Mouse (Mus musculus): ENCODE measurements around the gene Rab25.
"Not testable (repeated sequence)": the region's sequence is repeated elsewhere in the genome, so short reads cannot be mapped to it uniquely, and the experiment has no call there.

Gene Rab25

GRCm38 (mm10) chr3:88548180-88548917, at the start of gene Rab25:
Gene Rab25 (minus strand): TSS chr3:88548300.
- no peak for DNase-seq (ENCODE audit: low spot score)

- DNase-seq (ENCODE audit: low spot score): not testable (repeated sequence)
Measured at GRCm38 (mm10) chr3:88596547-88596946, 48.4 kb upstream of the Rab25 start.

- DNase-seq (ENCODE audit: low spot score): no peak
Measured at GRCm38 (mm10) chr3:88593893-88594580, 45.9 kb upstream of the Rab25 start.

- DNase-seq (ENCODE audit: low spot score): no peak
Measured at GRCm38 (mm10) chr3:88592942-88593576, 45.0 kb upstream of the Rab25 start.

GRCm38 (mm10) chr3:88591950-88592731, 44.0 kb upstream of the Rab25 start:
- no peak for DNase-seq (ENCODE audit: low spot score)

- no peak for DNase-seq (ENCODE audit: low spot score)
Measured at GRCm38 (mm10) chr3:88591044-88591443, 42.9 kb upstream of the Rab25 start.

GRCm38 (mm10) chr3:88590246-88590645, 42.1 kb upstream of the Rab25 start:
- DNase-seq (ENCODE audit: low spot score): no peak

GRCm38 (mm10) chr3:88586640-88587039, 38.5 kb upstream of the Rab25 start:
- DNase-seq (ENCODE audit: low spot score): no peak

- no peak for DNase-seq (ENCODE audit: low spot score)
Measured at GRCm38 (mm10) chr3:88585769-88586168, 37.7 kb upstream of the Rab25 start.

- peak; percentile 53 for DNase-seq (ENCODE audit: low spot score)
Measured at GRCm38 (mm10) chr3:88579454-88580117, 31.5 kb upstream of the Rab25 start.

GRCm38 (mm10) chr3:88578498-88579424, 30.7 kb upstream of the Rab25 start:
- no peak for DNase-seq (ENCODE audit: low spot score)

- not testable (repeated sequence) for DNase-seq (ENCODE audit: low spot score)
Measured at GRCm38 (mm10) chr3:88577846-88578245, 29.7 kb upstream of the Rab25 start.

- no peak for DNase-seq (ENCODE audit: low spot score)
Measured at GRCm38 (mm10) chr3:88575540-88575939, 27.4 kb upstream of the Rab25 start, which contains the start of gene Ssr2. Gene Ssr2 (plus strand): TSS chr3:88575876.

GRCm38 (mm10) chr3:88573810-88574209, 25.7 kb upstream of the Rab25 start:
- no peak for DNase-seq (ENCODE audit: low spot score)

GRCm38 (mm10) chr3:88572835-88573234, 24.7 kb upstream of the Rab25 start:
- DNase-seq (ENCODE audit: low spot score): no peak

- no peak for DNase-seq (ENCODE audit: low spot score)
Measured at GRCm38 (mm10) chr3:88571856-88572255, 23.8 kb upstream of the Rab25 start.

GRCm38 (mm10) chr3:88570341-88570740, 22.2 kb upstream of the Rab25 start:
- DNase-seq (ENCODE audit: low spot score): no peak

- no peak for DNase-seq (ENCODE audit: low spot score)
Measured at GRCm38 (mm10) chr3:88569694-88570093, 21.6 kb upstream of the Rab25 start.

- no peak for DNase-seq (ENCODE audit: low spot score)
Measured at GRCm38 (mm10) chr3:88569093-88569492, 21.0 kb upstream of the Rab25 start.

- DNase-seq (ENCODE audit: low spot score): no peak
Measured at GRCm38 (mm10) chr3:88568615-88569014, 20.5 kb upstream of the Rab25 start.
